ENCODE assay signal across 18 mouse cellular contexts in the genomic region with DNA sequence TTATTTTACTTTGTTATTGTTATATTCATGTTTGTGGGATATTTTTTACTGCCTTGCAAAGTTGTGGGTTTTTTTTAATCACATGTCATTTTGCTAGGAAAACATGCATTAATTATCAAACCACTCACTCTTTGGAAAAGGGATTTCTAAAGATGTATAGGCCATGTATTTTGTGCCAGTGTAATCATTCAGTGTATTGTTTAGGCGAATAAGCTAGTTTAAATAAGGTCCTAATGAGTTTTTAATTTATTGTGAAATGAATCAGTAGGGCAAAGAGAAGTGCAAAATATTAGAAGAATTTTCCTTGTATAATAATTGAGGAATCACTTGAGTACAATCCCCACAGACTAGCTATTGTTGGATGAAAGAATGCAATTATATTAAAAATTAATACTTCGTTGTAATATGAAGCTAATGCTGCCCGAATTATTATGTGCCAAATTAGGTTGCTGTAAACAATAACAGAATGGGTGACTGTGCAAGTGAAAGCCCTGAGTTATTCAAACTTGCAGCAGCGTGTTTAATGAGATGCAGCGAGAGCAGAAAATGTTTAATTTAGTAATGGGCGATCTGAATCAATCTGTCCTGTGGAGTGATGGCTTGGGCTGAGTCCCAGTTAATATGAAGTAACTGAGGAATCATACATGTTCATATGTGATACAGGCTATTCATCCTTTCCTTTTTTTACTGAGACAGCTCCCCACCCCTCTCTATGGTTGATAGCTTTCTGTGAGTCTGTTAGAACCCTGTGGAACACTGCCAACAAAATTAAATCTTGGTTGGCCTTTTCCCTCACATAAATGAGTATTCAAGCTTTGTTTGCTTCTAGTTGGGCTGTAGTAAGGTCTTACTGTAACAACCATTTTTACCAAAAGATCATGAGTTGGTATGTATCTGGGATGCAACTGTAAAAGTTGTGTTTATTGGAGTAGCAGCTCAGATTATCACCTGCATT.
DNase-seq lines count a peak whose midpoint lies in the region; ATAC-seq and TF ChIP-seq lines count a peak whose summit lies in the region.
"Had no signal": no experiment of that assay in that cellular context is flagged by ENCODE, and none has a peak within 500 bp of the region (broad histone marks: within the 10 kb centered on the region; RNA-seq: fewer than 3 reads in every experiment).

No protein-coding gene starts in this region.

- WGBS in neural tube, embryonic 13.5 days, result 47% methylated on average over 6 of the region's 6 CpGs
- 39% methylated on average over 6 of the region's 6 CpGs for WGBS in neural tube, embryonic 15.5 days
- 6% methylated on average over 6 of the region's 6 CpGs for WGBS in forebrain, embryonic 14.5 days
- WGBS in hindbrain, embryonic 15.5 days, result 41% methylated on average over 6 of the region's 6 CpGs
- 45% methylated on average over 6 of the region's 6 CpGs for WGBS in cerebellum, adult 2 months

- no peaks in the 10 kb centered on the region for H3K36me3 ChIP-seq in neural tube, embryonic 13.5 days
- H3K36me3 ChIP-seq in neural tube, embryonic 15.5 days, result no peaks in the 10 kb centered on the region
- H3K36me3 ChIP-seq in forebrain, embryonic 14.5 days (ENCODE audit: control insufficient read depth, insufficient read depth, low read length), result no peaks in the 10 kb centered on the region
- H3K36me3 ChIP-seq in hindbrain, embryonic 15.5 days, result no peaks in the 10 kb centered on the region
- H3K36me3 ChIP-seq: embryonic facial prominence, embryonic 13.5 days; heart, embryonic 10.5 days had no signal

- H3K27me3 ChIP-seq in neural tube, embryonic 13.5 days, result no peaks in the 10 kb centered on the region
- no peaks in the 10 kb centered on the region for H3K27me3 ChIP-seq in neural tube, embryonic 15.5 days (replicated peaks)
- no peaks in the 10 kb centered on the region for H3K27me3 ChIP-seq in forebrain, embryonic 14.5 days (replicated peaks; ENCODE audit: control insufficient read depth, insufficient read depth, low read length)
- no peaks in the 10 kb centered on the region for H3K27me3 ChIP-seq in hindbrain, embryonic 15.5 days
- H3K27me3 ChIP-seq in cerebellum, adult 2 months (ENCODE audit: control insufficient read depth, insufficient read depth, low read length), result no peaks in the 10 kb centered on the region
- H3K27me3 ChIP-seq: embryonic facial prominence, embryonic 13.5 days had no signal

- peak; percentile 27; the same call in 1 of the 2 replicates for ATAC-seq in neural tube, embryonic 13.5 days (ENCODE audit: low read depth)
- ATAC-seq in neural tube, embryonic 15.5 days (ENCODE audit: low FRiP score), result no peak
- peak; percentile 94 for ATAC-seq in forebrain, embryonic 14.5 days
- peak; percentile 42; the same call in 1 of the 2 replicates for ATAC-seq in hindbrain, embryonic 15.5 days (ENCODE audit: low FRiP score, low read depth)
- ATAC-seq: CD4-positive, CD25-positive, alpha-beta regulatory T cell, adult 4 months had no signal

- no peak for TF ChIP-seq POLR2A in cerebellum, adult 2 months (IDR thresholded peaks at IDR 0.05; ENCODE audit: borderline replicate concordance, insufficient read depth, low read length)

- no peak for TF ChIP-seq CTCF in cerebellum, adult 2 months (IDR thresholded peaks at IDR 0.05; ENCODE audit: borderline replicate concordance, insufficient read depth, low read depth, low read length)

- no peak overlapping the region for H3K4me3 ChIP-seq in neural tube, embryonic 13.5 days
- H3K4me3 ChIP-seq in neural tube, embryonic 15.5 days (replicated peaks), result no peak overlapping the region
- H3K4me3 ChIP-seq in forebrain, embryonic 14.5 days (ENCODE audit: low read depth, low read length), result no peak overlapping the region
- H3K4me3 ChIP-seq in hindbrain, embryonic 15.5 days, result no peak overlapping the region
- no peak overlapping the region for H3K4me3 ChIP-seq in cerebellum, adult 2 months (replicated peaks; ENCODE audit: insufficient read depth, low read depth, low read length)
- H3K4me3 ChIP-seq: embryonic facial prominence, embryonic 13.5 days; heart, embryonic 10.5 days had no signal

- no peak overlapping the region for H3K4me2 ChIP-seq in neural tube, embryonic 13.5 days
- H3K4me2 ChIP-seq in neural tube, embryonic 15.5 days, result no peak overlapping the region
- no peak overlapping the region for H3K4me2 ChIP-seq in forebrain, embryonic 14.5 days (ENCODE audit: low read length)
- no peak overlapping the region for H3K4me2 ChIP-seq in hindbrain, embryonic 15.5 days
- H3K4me2 ChIP-seq: embryonic facial prominence, embryonic 13.5 days had no signal

- no peaks in the 10 kb centered on the region for H3K9me3 ChIP-seq in neural tube, embryonic 13.5 days
- no peaks in the 10 kb centered on the region for H3K9me3 ChIP-seq in neural tube, embryonic 15.5 days (replicated peaks)
- no peaks in the 10 kb centered on the region for H3K9me3 ChIP-seq in forebrain, embryonic 14.5 days (replicated peaks; ENCODE audit: control insufficient read depth, low read length)
- no peaks in the 10 kb centered on the region for H3K9me3 ChIP-seq in hindbrain, embryonic 15.5 days
- H3K9me3 ChIP-seq: embryonic facial prominence, embryonic 13.5 days; heart, embryonic 10.5 days had no signal

- H3K9ac ChIP-seq in neural tube, embryonic 13.5 days, result no peak overlapping the region
- H3K9ac ChIP-seq in neural tube, embryonic 15.5 days (replicated peaks), result no peak overlapping the region
- H3K9ac ChIP-seq in forebrain, embryonic 14.5 days (ENCODE audit: low read length), result no peak overlapping the region
- H3K9ac ChIP-seq in hindbrain, embryonic 15.5 days, result no peak overlapping the region
- H3K9ac ChIP-seq: embryonic facial prominence, embryonic 13.5 days had no signal

- H3K4me1 ChIP-seq in neural tube, embryonic 13.5 days (replicated peaks), result peaks cover 7% of the 10 kb centered on the region
- H3K4me1 ChIP-seq in neural tube, embryonic 15.5 days, result no peaks in the 10 kb centered on the region
- peaks cover 7% of the 10 kb centered on the region; the same call in 1 of the 2 replicates for H3K4me1 ChIP-seq in forebrain, embryonic 14.5 days (ENCODE audit: control insufficient read depth, insufficient read depth, low read length)
- H3K4me1 ChIP-seq in hindbrain, embryonic 15.5 days (replicated peaks), result no peaks in the 10 kb centered on the region; the same call in 1 of the 2 replicates
- H3K4me1 ChIP-seq in cerebellum, adult 2 months (ENCODE audit: control insufficient read depth, insufficient read depth, low read length), result no peaks in the 10 kb centered on the region
- H3K4me1 ChIP-seq: heart, embryonic 10.5 days had no signal

- peak; percentile 78 for DNase-seq in forebrain, embryonic 14.5 days (ENCODE audit: low spot score)
- no peak for DNase-seq in T-cell, adult 2 months (ENCODE audit: low spot score)
- DNase-seq in gastrocnemius, postnatal 25 days, result no peak
- DNase-seq in cerebellum, adult 2 months, result no peak
- DNase-seq: adrenal gland, postnatal 36 days; cerebellum, postnatal 36 days; heart, postnatal 4 days; kidney, adult 11 months; kidney, postnatal 4 days; liver; lung, adult 2 months; thymus, adult 18-20 months had no signal

- no peak overlapping the region for H3K27ac ChIP-seq in neural tube, embryonic 13.5 days (replicated peaks)
- no peak overlapping the region for H3K27ac ChIP-seq in neural tube, embryonic 15.5 days (replicated peaks)
- H3K27ac ChIP-seq in forebrain, embryonic 14.5 days (ENCODE audit: low read depth, low read length), result peak overlapping the region; percentile 33; the same call in 1 of the 2 replicates
- H3K27ac ChIP-seq in hindbrain, embryonic 15.5 days (replicated peaks), result no peak overlapping the region
- no peak overlapping the region for H3K27ac ChIP-seq in cerebellum, adult 2 months (ENCODE audit: insufficient read depth, low read length)
- H3K27ac ChIP-seq: embryonic facial prominence, embryonic 13.5 days; heart, embryonic 10.5 days had no signal
